Mouse (Mus musculus): ENCODE data around the gene Tnfrsf25.

Gene Tnfrsf25

DNA sequence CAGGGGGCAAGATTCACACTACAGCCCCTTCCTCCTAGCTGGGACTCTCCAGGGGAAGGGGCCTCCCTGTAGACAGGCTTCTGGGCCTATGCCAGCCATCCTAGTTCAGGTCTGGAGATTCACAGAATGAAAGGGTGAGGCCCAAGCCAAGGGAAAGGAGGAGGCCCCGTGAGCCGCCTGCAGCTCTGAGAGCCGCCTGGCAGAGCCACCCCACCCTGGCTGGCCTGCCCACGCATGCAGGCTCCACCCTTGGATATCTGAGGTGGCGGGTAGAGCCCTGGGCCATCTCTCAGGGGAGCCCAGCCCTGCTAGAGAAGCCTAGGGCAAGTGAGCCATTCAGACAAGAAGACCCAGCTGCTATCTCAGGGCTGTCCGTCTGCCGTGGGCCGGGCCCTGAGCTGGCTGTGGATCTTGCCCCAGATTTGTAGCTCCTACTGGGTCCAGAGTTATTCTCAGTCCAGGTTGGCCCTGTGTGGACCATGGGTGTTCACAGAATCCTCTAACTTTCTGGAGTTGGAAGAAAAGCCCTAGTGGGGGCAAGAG, 22.9 kb upstream of the Tnfrsf25 start:
- DNase-seq (ENCODE audit: low read depth, low spot score) = peak; percentile 60

DNA sequence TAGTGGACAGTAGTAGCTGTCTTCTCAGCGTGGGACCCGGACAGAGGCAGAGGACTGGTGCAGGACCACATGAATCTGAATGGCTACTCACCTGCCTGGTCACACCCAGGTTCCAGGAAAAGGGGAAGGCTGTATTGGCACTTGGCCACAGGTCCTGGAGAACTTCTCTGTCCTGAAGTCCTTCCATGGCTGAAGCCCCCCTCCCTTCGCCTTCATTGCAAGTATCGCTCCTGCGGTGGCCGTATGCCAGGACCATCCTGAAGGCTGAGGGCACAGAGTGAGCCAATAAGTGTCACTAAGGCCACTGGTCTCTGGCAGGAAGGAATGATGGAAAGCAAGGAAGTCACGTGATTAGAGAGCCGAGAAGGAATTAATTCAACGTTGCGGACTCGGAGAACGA, 21.5 kb upstream of the Tnfrsf25 start:
- no peak for DNase-seq (ENCODE audit: low read depth, low spot score)

DNA sequence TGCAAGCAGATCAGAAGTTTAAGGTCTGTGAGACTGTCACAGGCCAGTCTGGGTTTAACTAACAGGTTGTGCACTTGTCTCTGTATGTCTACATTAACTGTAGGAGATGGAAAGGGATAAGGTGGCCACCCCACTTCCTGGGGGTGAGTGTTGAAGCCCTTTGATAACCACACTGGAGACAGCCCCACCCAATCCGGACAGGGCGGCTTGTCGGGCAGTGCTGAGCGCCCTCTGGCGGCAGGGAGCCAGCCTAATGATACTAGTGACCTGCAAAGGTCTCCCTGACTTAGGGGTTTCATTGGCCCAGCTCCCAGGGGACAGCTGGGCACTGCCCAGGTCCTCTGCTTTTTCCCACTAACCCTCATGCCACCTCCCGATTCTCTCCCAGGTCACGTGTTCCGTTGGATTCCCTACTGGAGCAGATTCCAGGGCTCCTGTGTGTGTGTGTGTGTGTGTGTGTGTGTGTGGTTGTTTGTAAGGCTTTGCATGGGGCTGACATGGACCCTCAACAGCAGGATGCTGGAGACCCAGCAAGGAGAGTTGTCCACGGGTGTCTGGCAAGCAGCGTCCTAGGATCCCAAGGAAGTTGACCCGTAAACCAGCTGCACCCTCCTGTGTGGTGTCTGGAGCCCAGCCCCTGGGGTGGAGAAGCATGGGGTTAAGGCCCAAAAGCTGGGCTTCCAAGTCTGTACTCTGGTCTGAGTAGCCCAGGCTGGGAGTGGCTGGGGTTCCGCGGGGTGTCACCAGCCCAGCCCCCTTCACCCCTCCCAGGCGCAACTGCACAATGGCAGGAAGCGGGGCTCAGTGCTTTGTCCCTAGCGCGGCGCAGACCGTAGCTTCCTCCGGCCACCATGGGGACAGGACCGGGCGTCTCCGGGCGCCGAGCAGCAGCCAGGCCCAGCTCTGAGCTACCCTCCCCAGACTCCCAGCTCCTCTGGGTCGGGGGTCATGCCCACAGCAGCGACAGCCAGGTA, 19.5 kb upstream of the Tnfrsf25 start:
- DNase-seq (ENCODE audit: low read depth, low spot score) = peak; percentile 52

GRCm38 (mm10) chr4:152096927-152097326, 18.8 kb upstream of the Tnfrsf25 start:
- DNase-seq (ENCODE audit: low read depth, low spot score) = no peak

DNA sequence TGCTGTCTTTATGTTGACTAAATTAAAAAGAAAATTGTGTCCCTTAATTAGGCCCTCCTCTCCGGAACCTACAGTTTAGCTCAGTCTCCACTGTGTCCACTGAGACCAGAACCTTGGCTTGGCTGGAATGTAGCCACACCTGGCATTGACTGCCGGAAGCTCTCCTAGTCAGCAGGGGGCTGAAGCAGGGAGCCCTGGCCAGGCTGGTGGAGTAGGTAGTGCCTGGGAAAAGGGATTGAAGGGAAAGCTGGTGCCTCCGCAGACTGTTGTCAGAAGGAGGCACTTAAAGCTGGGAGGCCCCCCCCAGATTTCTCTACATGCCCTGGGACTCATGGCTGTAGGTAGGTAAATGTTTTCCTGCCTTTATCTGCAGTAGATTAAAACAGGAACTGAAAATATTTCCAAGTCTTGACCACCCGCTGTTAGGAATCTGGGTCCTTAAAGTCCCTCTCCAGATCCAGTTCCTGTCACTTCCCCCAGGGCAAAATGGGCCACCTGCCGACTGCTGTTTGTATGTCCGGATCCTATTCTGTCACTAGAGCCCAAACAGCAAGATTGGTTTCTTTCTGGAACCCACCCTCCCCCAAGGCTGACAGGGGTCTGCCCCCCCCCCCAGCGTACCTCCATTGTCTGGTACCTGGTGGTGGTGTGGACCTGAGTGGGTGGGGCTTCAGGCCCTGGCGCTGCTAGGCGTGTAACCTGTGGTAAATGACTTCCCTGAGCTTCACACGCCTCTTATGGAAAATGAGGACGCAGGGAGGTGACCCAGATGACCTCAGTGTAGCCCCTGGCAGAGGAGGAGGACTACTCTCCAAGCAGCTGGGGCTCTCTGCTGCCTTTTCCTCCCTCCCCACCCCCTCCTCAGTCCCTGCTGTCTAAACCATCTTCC, 17.6 kb upstream of the Tnfrsf25 start:
- no peak for DNase-seq (ENCODE audit: low read depth, low spot score)

GRCm38 (mm10) chr4:152100541-152100940, 15.2 kb upstream of the Tnfrsf25 start:
- DNase-seq (ENCODE audit: low read depth, low spot score) = peak; percentile 22

DNA sequence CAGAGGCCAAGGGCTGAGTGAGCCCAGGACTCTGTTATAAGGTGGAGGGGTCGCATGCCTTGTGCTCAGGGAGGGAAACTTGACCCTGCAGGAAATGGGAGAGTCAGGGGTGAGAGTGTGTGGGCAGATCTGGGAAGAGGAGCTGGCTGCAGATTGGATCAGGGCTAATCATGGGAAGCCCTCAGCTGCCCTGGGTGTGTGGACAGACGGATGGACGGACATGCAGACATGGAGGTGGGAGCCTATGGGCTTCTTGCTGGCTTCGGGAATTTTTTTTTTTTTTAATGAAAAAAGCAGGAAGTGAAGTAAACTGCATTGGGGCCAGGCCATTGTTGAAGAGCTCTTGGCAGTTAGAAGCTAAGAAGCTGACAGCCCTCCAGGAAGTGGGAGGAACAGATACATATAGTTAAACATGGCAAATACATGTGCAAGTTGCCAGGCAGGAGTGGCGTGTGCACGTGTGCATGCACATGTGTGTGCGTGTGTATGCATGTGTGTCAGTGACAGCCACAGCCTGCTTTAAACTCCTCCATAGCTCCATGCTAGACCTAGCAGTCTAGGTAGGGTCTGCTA, 14.6 kb upstream of the Tnfrsf25 start:
- DNase-seq (ENCODE audit: low read depth, low spot score) = no peak

DNA sequence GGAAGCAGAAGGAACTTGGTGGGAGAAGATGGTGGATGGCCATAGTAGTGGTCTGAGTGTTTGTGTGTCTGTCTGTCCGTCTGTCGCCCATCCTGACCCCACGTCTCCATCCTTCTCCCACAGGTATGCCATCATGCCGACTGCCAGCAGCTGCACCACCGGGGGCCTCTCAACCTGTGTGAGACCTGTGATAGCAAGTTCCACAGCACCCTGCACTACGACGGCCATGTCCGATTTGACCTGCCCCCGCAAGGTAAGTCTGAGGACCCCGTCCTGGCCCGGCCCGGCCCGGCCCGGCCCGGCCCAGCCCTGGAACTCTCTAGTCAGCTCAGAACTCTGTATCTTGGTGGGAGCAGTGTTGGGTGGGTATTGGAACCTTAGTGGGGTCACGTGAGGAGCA, 13.8 kb upstream of the Tnfrsf25 start:
- no peak for DNase-seq (ENCODE audit: low read depth, low spot score)

DNA sequence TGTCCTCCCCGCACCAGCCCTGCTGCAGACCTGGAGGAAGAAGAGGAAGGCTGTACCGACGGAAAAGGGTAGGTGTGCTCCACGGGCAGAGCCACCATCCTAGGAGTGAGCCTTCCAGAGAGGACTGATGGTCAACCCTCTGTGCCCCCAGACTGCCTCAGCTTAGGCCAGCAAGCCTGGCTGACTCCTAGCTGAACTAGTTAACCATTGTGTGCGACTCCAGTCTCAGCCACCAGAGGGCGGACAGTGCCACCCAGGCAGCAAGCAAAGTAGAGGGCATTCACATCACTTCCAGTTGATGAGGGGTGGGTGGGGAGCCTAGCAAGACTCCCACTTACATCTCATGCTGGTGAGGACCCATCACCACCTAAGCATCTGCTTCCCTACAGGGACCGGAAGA, 12.7 kb upstream of the Tnfrsf25 start:
- peak; percentile 73 for DNase-seq (ENCODE audit: low read depth, low spot score)

DNA sequence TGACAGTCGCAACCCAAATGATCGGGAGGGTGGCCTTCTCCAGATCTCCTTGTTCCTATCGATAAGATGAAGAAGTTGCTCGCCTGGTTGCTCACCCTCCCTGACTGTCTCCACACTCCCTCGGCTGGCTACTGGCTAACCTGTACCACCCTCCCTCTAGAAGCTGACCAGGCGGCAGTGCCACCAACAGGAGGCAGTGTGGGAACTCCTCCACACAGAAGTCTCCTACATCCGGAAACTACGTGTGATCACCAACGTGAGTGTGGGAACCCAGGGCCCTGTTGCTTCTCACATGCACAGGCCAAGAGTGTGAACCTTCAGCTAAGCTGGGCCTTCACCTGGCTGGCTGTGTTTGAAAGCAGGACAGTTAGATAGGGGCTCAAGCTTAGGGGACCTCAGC, 9.0 kb upstream of the Tnfrsf25 start:
- no peak for DNase-seq (ENCODE audit: low read depth, low spot score)

- DNase-seq (ENCODE audit: low read depth, low spot score) = no peak
Observed at GRCm38 (mm10) chr4:152107493-152107892, 8.2 kb upstream of the Tnfrsf25 start.

DNA sequence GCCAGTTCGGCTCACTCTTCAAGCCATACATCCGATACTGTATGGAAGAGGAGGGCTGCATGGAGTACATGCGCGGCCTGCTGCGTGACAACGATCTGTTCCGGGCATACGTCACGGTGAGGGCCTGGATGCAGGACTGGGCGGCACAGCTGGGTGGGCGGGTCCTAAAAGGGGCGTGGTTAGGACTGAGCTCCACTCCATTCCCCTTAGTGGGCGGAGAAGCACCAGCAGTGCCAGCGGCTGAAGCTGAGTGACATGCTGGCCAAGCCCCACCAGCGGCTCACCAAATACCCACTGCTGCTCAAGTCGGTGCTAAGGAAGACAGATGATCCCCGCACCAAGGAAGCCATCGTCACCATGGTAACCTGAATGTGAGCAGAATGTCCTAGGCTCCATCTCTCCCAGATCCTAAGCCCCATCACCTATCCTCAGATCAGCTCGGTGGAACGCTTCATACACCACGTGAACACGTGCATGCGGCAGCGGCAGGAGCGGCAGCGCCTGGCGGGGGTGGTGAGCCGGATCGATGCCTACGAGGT, 7.7 kb upstream of the Tnfrsf25 start:
- DNase-seq (ENCODE audit: low read depth, low spot score) = no peak

DNA sequence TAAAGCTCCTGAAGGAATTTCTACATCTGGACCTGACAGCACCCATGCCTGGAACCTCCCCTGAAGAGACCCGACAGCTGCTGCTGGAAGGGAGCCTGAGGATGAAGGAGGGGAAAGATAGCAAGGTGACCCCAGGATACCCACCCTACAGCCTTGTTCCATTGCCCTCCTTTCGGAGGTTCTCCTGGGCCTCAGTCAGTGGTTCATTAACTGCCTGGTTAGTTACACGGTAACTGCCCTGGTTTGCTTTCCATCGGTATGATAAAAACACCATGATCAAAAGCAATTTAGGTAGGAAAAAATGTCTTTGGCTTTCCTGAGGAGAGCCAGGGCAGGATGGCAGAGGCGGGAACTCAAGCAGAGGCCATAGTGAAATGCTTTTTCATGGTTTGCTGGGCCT, 7.1 kb upstream of the Tnfrsf25 start:
- no peak for DNase-seq (ENCODE audit: low read depth, low spot score)

DNA sequence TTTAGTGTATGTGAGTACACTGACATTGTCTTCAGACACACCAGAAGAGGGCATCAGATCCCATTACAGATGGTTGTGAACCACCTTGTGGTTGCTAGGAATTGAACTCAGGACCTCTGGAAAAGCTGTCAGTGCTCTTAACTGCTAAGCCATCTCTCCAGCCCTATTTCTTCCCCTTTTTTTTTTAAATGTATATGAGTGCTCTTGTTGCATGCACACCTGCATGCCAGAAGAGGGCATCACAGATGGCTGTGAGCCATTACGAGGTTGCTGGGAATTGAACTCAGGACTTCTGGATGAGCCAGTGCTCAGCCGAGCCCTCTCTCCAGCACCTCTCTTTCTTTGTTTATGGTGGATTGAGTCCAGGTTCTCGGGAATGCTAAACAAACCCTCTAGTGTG, 6.2 kb upstream of the Tnfrsf25 start:
- no peak for DNase-seq (ENCODE audit: low read depth, low spot score)

GRCm38 (mm10) chr4:152110689-152111088, 5.0 kb upstream of the Tnfrsf25 start:
- no peak for DNase-seq (ENCODE audit: low read depth, low spot score)

DNA sequence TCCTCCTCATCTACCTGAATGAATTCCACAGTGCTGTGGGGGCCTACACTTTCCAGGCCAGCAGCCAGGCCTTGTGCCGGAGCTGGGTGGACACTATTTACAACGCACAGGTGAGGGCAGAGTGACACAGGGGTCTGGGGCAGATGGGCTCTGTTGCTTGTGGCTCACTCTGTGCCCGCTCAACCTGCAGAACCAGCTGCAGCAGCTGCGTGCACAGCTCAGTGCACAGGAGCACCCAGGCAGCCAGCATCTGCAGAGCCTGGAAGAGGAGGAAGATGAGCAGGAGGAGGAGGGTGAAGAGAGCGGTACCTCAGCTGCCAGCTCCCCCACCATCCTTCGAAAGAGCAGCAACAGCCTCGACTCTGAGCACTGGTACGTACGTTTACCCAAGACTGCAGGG, 3.4 kb upstream of the Tnfrsf25 start:
- no peak for DNase-seq (ENCODE audit: low read depth, low spot score)

DNA sequence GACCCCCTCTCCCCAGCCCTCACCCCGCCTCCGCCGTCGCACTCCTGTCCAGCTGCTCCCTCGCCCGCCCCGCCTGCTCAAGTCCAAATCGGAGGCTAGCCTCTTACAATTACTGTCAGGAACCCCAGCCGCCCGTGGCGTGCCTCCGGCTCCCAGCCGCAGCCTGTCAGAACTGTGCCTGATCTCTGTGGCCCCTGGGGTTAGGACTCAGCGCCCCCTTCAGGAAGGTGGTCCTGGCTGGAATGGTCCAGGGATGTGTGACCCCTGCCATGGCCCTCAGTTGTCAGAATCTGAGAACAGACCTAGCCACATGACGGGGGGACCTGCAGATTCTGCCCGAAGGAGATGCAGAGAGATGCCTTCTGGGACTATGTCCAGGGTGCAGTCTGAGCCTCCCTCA, 1.7 kb upstream of the Tnfrsf25 start:
- no peak for DNase-seq (ENCODE audit: low read depth, low spot score)

DNA sequence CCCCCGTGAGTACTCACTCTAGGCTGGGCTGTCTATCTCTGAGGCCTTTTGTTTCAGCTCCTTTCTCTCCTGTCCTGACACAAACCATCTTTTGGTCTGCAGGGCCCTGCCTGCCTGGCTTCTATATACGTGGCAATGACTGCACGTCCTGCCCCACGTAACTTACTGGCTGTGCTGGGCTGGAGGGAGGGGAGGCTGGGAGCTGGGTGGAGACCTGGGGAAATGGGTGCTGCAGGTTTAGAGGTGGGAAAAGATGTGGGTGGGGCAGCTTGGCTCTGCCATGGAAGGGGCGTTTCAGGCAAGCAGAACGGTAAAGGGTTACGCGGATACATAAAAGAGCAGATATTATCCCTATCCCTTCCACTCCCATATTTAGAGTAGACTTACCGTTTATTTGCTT, 1.8 kb downstream of the Tnfrsf25 start:
- DNase-seq (ENCODE audit: low read depth, low spot score) = no peak

- DNase-seq (ENCODE audit: low read depth, low spot score) = no peak
Observed at GRCm38 (mm10) chr4:152119396-152120292, 3.9 kb downstream of the Tnfrsf25 start.
